Mouse (Mus musculus) urinary bladder, postnatal 0 days (tissue): ENCODE measurements around the gene Gm11236. TPM values are rescaled to one million over a fixed set of nuclear protein-coding genes. Genes with fewer than 3 reads are reported as not detected.

ENCODE experiments used
- polyA plus RNA-seq: library from polyadenylated mRNA; unstranded; fragments of >200 nt; fragmentation: Nextera tagmentation; extraction: Ambion mirVana; gene quantifications from 2 replicates; pipeline ENCODE4 v1.2.1, GENCODE M21; 2015

Gene Gm11236
- polyA plus RNA-seq: not detected in 2 replicates

DNA sequence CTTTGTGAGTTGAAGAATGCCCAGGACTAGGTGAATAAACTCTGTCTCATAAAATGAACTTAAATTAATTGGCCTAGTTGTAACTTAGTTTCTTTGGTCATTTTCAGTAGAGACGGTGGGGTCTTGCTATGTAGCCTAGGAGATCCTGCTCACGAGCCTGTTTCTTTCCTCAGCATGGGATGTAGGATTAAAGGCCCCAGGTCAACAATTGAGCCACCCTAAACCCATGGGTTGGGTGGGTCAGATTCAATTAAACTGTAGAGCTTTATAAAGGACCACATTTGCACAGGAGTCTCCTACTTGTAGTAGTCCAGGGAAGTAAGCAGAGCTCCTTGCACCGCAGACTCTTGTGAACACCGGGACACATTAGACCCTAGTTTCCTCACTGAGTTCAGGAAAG is at the start of gene Gm11236:
Gene Gm11236 (plus strand): TSS at position 301 of the 400 bp plus-strand sequence.

DNA sequence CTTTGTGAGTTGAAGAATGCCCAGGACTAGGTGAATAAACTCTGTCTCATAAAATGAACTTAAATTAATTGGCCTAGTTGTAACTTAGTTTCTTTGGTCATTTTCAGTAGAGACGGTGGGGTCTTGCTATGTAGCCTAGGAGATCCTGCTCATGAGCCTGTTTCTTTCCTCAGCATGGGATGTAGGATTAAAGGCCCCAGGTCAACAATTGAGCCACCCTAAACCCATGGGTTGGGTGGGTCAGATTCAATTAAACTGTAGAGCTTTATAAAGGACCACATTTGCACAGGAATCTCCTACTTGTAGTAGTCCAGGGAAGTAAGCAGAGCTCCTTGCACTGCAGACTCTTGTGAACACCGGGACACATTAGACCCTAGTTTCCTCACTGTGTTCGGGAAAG is 30.3 kb upstream of the Gm11236 start, which contains the start of gene Gm11238:
Gene Gm11238 (plus strand): TSS at position 301 of the 400 bp plus-strand sequence.

DNA sequence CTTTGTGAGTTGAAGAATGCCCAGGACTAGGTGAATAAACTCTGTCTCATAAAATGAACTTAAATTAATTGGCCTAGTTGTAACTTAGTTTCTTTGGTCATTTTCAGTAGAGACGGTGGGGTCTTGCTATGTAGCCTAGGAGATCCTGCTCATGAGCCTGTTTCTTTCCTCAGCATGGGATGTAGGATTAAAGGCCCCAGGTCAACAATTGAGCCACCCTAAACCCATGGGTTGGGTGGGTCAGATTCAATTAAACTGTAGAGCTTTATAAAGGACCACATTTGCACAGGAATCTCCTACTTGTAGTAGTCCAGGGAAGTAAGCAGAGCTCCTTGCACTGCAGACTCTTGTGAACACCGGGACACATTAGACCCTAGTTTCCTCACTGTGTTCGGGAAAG is 15.2 kb upstream of the Gm11236 start, which contains the start of gene Gm11237:
Gene Gm11237 (plus strand): TSS at position 301 of the 400 bp plus-strand sequence.

DNA sequence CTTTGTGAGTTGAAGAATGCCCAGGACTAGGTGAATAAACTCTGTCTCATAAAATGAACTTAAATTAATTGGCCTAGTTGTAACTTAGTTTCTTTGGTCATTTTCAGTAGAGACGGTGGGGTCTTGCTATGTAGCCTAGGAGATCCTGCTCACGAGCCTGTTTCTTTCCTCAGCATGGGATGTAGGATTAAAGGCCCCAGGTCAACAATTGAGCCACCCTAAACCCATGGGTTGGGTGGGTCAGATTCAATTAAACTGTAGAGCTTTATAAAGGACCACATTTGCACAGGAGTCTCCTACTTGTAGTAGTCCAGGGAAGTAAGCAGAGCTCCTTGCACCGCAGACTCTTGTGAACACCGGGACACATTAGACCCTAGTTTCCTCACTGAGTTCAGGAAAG is 30.1 kb downstream of the Gm11236 start, which contains the start of gene Gm11239:
Gene Gm11239 (plus strand): TSS at position 301 of the 400 bp plus-strand sequence.

DNA sequence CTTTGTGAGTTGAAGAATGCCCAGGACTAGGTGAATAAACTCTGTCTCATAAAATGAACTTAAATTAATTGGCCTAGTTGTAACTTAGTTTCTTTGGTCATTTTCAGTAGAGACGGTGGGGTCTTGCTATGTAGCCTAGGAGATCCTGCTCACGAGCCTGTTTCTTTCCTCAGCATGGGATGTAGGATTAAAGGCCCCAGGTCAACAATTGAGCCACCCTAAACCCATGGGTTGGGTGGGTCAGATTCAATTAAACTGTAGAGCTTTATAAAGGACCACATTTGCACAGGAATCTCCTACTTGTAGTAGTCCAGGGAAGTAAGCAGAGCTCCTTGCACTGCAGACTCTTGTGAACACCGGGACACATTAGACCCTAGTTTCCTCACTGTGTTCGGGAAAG is 45.3 kb downstream of the Gm11236 start, which contains the start of gene Gm428:
Gene Gm428 (plus strand): TSS at position 301 of the 400 bp plus-strand sequence.

Other genes with a start within 250 kb of the Gm11236 start
- not detected in 2 replicates for gene Gm11487, start 233.0 kb upstream of the Gm11236 start, polyA plus RNA-seq
- not detected in 2 replicates for gene Gm11238, start 30.2 kb upstream of the Gm11236 start, polyA plus RNA-seq
- gene Gm11237, start 15.1 kb upstream of the Gm11236 start, polyA plus RNA-seq: not detected in 2 replicates
- gene Gm11239, start 30.2 kb downstream of the Gm11236 start, polyA plus RNA-seq: not detected in 2 replicates
- gene Gm428, start 45.4 kb downstream of the Gm11236 start, polyA plus RNA-seq: not detected in 2 replicates
- gene Rasef, start 152.9 kb downstream of the Gm11236 start, polyA plus RNA-seq: 4.2 and 5.5 TPM in 2 replicates
- not detected in 2 replicates for gene Gm11758, start 238.1 kb downstream of the Gm11236 start, polyA plus RNA-seq